In the genomic region with DNA sequence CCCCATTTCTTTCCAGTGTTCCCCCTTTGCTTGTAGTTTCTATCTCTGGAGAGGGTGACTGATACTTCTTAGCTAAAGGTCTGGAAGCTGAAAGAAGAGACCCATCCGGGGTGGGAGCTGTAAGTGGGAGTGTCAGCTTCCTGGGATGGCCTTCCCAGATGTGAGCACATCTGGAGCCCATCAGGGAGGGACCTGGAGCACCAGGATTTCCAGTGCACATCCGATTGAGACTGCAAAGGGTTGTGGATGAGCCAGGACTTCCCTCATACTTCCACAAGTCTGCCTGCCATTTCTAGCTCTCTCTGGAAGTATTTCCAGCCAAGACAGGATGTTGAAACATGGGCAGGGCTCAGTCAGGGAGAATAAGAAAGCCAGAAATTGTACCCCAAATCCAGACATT, we compare ENCODE assay signal across 13 mouse cellular contexts. TPM values are rescaled to one million over a fixed set of nuclear protein-coding genes. Genes with fewer than 3 reads are reported as not detected.
DNase-seq lines count a peak whose midpoint lies in the region; ATAC-seq and TF ChIP-seq lines count a peak whose summit lies in the region.
"Had no signal": no experiment of that assay in that cellular context is flagged by ENCODE, and none has a peak within 500 bp of the region (broad histone marks: within the 10 kb centered on the region; RNA-seq: fewer than 3 reads in every experiment).

No protein-coding gene starts in this region.

- H3K9me3 ChIP-seq in embryonic facial prominence, embryonic 11.5 days (replicated peaks; ENCODE audit: control insufficient read depth, low read length), result no peaks in the 10 kb centered on the region
- no peaks in the 10 kb centered on the region for H3K9me3 ChIP-seq in heart, embryonic 12.5 days (replicated peaks)

- no peak overlapping the region for H3K4me2 ChIP-seq in embryonic facial prominence, embryonic 11.5 days (ENCODE audit: low read depth, low read length)
- no peak overlapping the region for H3K4me2 ChIP-seq in heart, embryonic 12.5 days
- peak overlapping the region; percentile 19 for H3K4me2 ChIP-seq in myocyte (ENCODE audit: low read depth)

- H3K36me3 ChIP-seq in kidney, adult 2 months (ENCODE audit: control insufficient read depth, insufficient read depth, low read length), result no peaks in the 10 kb centered on the region
- no peaks in the 10 kb centered on the region for H3K36me3 ChIP-seq in embryonic facial prominence, embryonic 11.5 days (replicated peaks; ENCODE audit: control insufficient read depth, insufficient read depth, low read depth, low read length)
- no peaks in the 10 kb centered on the region for H3K36me3 ChIP-seq in heart, embryonic 12.5 days
- H3K36me3 ChIP-seq in myocyte (ENCODE audit: control insufficient read depth, insufficient read depth), result no peaks in the 10 kb centered on the region

- no peak overlapping the region for H3K9ac ChIP-seq in embryonic facial prominence, embryonic 11.5 days (replicated peaks; ENCODE audit: low read length)
- H3K9ac ChIP-seq in heart, embryonic 12.5 days, result no peak overlapping the region

- TF ChIP-seq POLR2A in kidney, adult 2 months (IDR thresholded peaks at IDR 0.05; ENCODE audit: low read depth, low read length), result no peak
- no peak for TF ChIP-seq POLR2A in myocyte (IDR thresholded peaks at IDR 0.05; ENCODE audit: insufficient read length, low read depth)

- ATAC-seq in embryonic facial prominence, embryonic 11.5 days (replicated peaks; ENCODE audit: insufficient number of reproducible peaks, low FRiP score, low TSS enrichment, low read depth), result no peak
- ATAC-seq in heart, embryonic 12.5 days (ENCODE audit: insufficient number of reproducible peaks, low FRiP score), result no peak
- ATAC-seq: hindbrain, embryonic 16.5 days had no signal

- whole genome bisulfite sequencing in kidney, adult 2 months, result 8% methylated on average over 2 of the region's 2 CpGs
- WGBS in embryonic facial prominence, embryonic 11.5 days, result 17% methylated on average over 2 of the region's 2 CpGs
- 18% methylated on average over 2 of the region's 2 CpGs for WGBS in heart, embryonic 12.5 days

- H3K27ac ChIP-seq in kidney, adult 2 months (ENCODE audit: insufficient read depth, low read depth, low read length), result no peak overlapping the region
- H3K27ac ChIP-seq in embryonic facial prominence, embryonic 11.5 days (replicated peaks; ENCODE audit: low read depth, low read length), result no peak overlapping the region
- peak overlapping the region; percentile 38; the same call in 1 of the 2 replicates for H3K27ac ChIP-seq in heart, embryonic 12.5 days (ENCODE audit: poor library complexity, severe bottlenecking)

- peaks cover 2% of the 10 kb centered on the region; the same call in 1 of the 2 replicates for H3K4me1 ChIP-seq in kidney, adult 2 months (ENCODE audit: control insufficient read depth, insufficient read depth, low read length)
- H3K4me1 ChIP-seq in embryonic facial prominence, embryonic 11.5 days (ENCODE audit: control insufficient read depth, insufficient read depth, low read length), result peaks cover 7% of the 10 kb centered on the region; the same call in 1 of the 2 replicates
- peaks cover 43% of the 10 kb centered on the region for H3K4me1 ChIP-seq in heart, embryonic 12.5 days (replicated peaks)

- H3K79me2 ChIP-seq in myocyte (ENCODE audit: control insufficient read depth, insufficient read depth), result peaks cover 1% of the 10 kb centered on the region

- no peak for TF ChIP-seq CTCF in kidney, adult 2 months (conservative IDR thresholded peaks at IDR 0.05; ENCODE audit: insufficient read depth, insufficient read length, low read depth, low read length)

- peak; percentile 28 to 49 for DNase-seq in kidney, postnatal 4 days
- no peak for DNase-seq in kidney, adult 2 months
- peak; percentile 39 for DNase-seq in embryonic facial prominence, embryonic 11.5 days (ENCODE audit: low spot score)
- DNase-seq in cerebellum, adult 18-20 months, result no peak
- no peak for DNase-seq in layer of hippocampus, adult 18-20 months (ENCODE audit: low spot score in 2 of 2)
- DNase-seq: adrenal gland, postnatal 25 days; cerebellum, adult 11 months; layer of hippocampus, adult 9-11 months; liver had no signal

- H3ac ChIP-seq in myocyte (ENCODE audit: control insufficient read depth, insufficient read length), result no peak overlapping the region

- H3K4me3 ChIP-seq in kidney, adult 2 months (ENCODE audit: insufficient read depth, low read depth, low read length), result no peak overlapping the region
- no peak overlapping the region for H3K4me3 ChIP-seq in embryonic facial prominence, embryonic 11.5 days (ENCODE audit: low read depth, low read length)
- H3K4me3 ChIP-seq in heart, embryonic 12.5 days, result no peak overlapping the region
- no peak overlapping the region for H3K4me3 ChIP-seq in myocyte
- H3K4me3 ChIP-seq: erythroblast, embryonic 14.5 days had no signal

- H3K27me3 ChIP-seq in kidney, adult 2 months (replicated peaks; ENCODE audit: control insufficient read depth, insufficient read depth, low read length), result no peaks in the 10 kb centered on the region
- no peaks in the 10 kb centered on the region for H3K27me3 ChIP-seq in embryonic facial prominence, embryonic 11.5 days (ENCODE audit: control insufficient read depth, insufficient read depth, low read length)
- H3K27me3 ChIP-seq in heart, embryonic 12.5 days (replicated peaks), result no peaks in the 10 kb centered on the region
- H3K27me3 ChIP-seq in myocyte (ENCODE audit: control insufficient read depth, insufficient read depth, insufficient read length), result no peaks in the 10 kb centered on the region

TF ChIP-seq in myocyte, 11 proteins besides CTCF, POLR2A, EP300 and RAD21:
- TF ChIP-seq USF1 (IDR thresholded peaks at IDR 0.05; ENCODE audit: low read depth) (no peak), MAX (IDR thresholded peaks at IDR 0.05; ENCODE audit: low read depth) (no peak), SRF (IDR thresholded peaks at IDR 0.05; ENCODE audit: control insufficient read depth, insufficient read length, low read depth) (no peak), MYOD1 (IDR thresholded peaks at IDR 0.05; ENCODE audit: control insufficient read depth in 1 of 3, insufficient read length in 2 of 3, low read depth in 2 of 3) (no peak), CEBPB (IDR thresholded peaks at IDR 0.05; ENCODE audit: insufficient read depth, poor library complexity, severe bottlenecking) (no peak), TCF12 (IDR thresholded peaks at IDR 0.05; ENCODE audit: insufficient read depth, poor library complexity, severe bottlenecking) (no peak), REST (IDR thresholded peaks at IDR 0.05; ENCODE audit: insufficient read depth, insufficient read length) (no peak), POLR2AphosphoS2 (IDR thresholded peaks at IDR 0.05; ENCODE audit: insufficient read length, low read depth) (no peak), TCF3 (IDR thresholded peaks at IDR 0.05; ENCODE audit: insufficient read length, low read depth) (no peak), MYOG (IDR thresholded peaks at IDR 0.05; ENCODE audit: control insufficient read depth in 1 of 3, insufficient read depth in 1 of 3, insufficient read length in 2 of 3, low read depth in 2 of 3) (no peak), E2F4 (IDR thresholded peaks at IDR 0.05; ENCODE audit: insufficient read depth) (no peak)

RNA-seq across cellular contexts. Expression of a gene that starts 4.6 kb away (rescaled TPM):
- polyA plus RNA-seq in kidney, adult 2 months (2012; rRNA removed), result 9.3 and 9.7 TPM in 2 replicates
- 24.6 and 29.6 TPM in 2 replicates for polyA plus RNA-seq in embryonic facial prominence, embryonic 11.5 days (2014; fragmentation: Nextera tagmentation; extraction: Ambion mirVana)
- polyA plus RNA-seq in heart, embryonic 12.5 days (2016; fragmentation: Nextera tagmentation; extraction: Ambion mirVana), result 111 and 115 TPM in 2 replicates
- polyA plus RNA-seq in myocyte (2012; fragmentation: generic; extraction: Trizol), result 162 TPM
- total RNA-seq in layer of hippocampus, adult 18-20 months (2021), result 1 to 10 TPM; 1.1 to 1.2 TPM

RNA-seq across cellular contexts. Expression of a gene that starts 31.3 kb away (rescaled TPM):
- 5.2 and 6.1 TPM in 2 replicates for polyA plus RNA-seq in kidney, adult 2 months (2012; rRNA removed)
- polyA plus RNA-seq in embryonic facial prominence, embryonic 11.5 days (2014; fragmentation: Nextera tagmentation; extraction: Ambion mirVana), result 12.2 and 16.6 TPM in 2 replicates
- 9.2 and 10.3 TPM in 2 replicates for polyA plus RNA-seq in heart, embryonic 12.5 days (2016; fragmentation: Nextera tagmentation; extraction: Ambion mirVana)
- polyA plus RNA-seq in myocyte (2012; fragmentation: generic; extraction: Trizol), result 35.6 TPM
- total RNA-seq in layer of hippocampus, adult 18-20 months (2021), result 10 to 100 TPM; 43.7 to 49.8 TPM

RNA-seq across cellular contexts. Expression of a gene that starts 59.1 kb away (rescaled TPM):
- 0.23 TPM in 1 of 2 replicates, not detected in the other for polyA plus RNA-seq in kidney, adult 2 months (2012; rRNA removed)
- polyA plus RNA-seq in embryonic facial prominence, embryonic 11.5 days (2014; fragmentation: Nextera tagmentation; extraction: Ambion mirVana), result 0.32 TPM in 1 of 2 replicates, not detected in the other
- polyA plus RNA-seq in heart, embryonic 12.5 days (2016; fragmentation: Nextera tagmentation; extraction: Ambion mirVana), result 59.5 and 62.3 TPM in 2 replicates
- polyA plus RNA-seq in myocyte (2012; fragmentation: generic; extraction: Trizol), result 0.71 TPM
- total RNA-seq in layer of hippocampus, adult 18-20 months (2021), result not detected
- total RNA-seq: adrenal gland, postnatal 25 days had no signal
- polyA plus RNA-seq: erythroblast, embryonic 14.5 days; hindbrain, embryonic 16.5 days had no signal

Comparison
In these comparisons a context has a peak if more than half of its experiments do, and no peak if none do; other contexts are left out.
1. DNase-seq: peak in kidney, postnatal 4 days (2 of 2) and embryonic facial prominence, embryonic 11.5 days (single experiment); none in kidney, adult 2 months (single experiment), cerebellum, adult 18-20 months (0 of 2) and layer of hippocampus, adult 18-20 months (0 of 2).
2. RNA of a gene that starts 59.1 kb away (polyA plus RNA-seq): 59.5 to 62.3 TPM in heart, embryonic 12.5 days; 0.71 TPM in myocyte (single experiment), 0.32 TPM in embryonic facial prominence, embryonic 11.5 days and 0.23 TPM in kidney, adult 2 months; every median in the first group is over 10 times any median in the second.